Mouse (Mus musculus) ovary, postnatal 14 days (tissue): ENCODE measurements around the gene Trim7.
"Not testable (repeated sequence)": the region's sequence is repeated elsewhere in the genome, so short reads cannot be mapped to it uniquely, and the experiment has no call there.

Source experiments
- DNase-seq: peaks from one replicate; pipeline ENCODE4 v3.0.0; 2022; ENCODE audit warnings: low spot score

The Trim7 gene

DNA sequence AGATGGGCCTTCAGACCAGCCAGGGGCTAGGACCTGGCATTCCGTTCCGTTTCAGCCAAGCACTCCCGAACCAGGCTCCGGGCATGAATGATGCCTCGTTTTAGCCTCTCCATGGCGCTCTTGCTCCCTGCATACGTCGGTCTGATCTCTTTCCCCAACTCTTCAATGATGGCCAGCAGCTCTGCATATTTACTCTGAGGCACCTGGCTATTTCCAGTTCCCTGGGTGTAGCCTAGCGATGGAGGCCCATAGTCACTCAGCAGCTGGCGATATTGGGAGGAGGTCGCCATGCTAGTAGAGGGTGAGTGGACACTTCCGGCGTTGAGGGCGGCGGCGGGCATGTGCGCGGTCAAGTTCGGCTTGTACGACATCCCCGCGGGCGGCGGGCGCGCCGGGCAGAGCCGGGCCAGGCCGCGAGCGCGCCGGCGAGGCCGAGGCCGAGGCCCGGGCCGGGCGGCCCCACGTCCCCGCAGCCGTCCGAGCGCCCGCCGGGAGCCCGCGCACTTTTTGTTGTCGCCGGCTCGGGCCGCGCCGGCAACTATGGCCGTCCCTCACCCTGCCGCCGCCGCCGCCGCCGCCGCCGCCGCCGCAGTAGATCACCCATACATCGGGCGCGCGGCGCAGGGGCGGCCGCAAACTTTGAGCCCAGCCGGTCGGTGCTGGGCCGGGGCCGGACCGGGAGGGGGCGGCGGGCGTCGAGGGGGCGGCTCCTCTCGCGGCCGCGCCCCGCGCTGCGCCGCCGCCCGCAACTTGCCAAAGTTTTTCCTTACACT, at the start of gene Trim7, which contains the start of gene Gm12184:
Gene Trim7 (plus strand): TSS at position 162 of the 773 bp plus-strand sequence.
Gene Gm12184 (minus strand): TSS at position 677 of the 773 bp plus-strand sequence.
- not testable (repeated sequence) for DNase-seq

DNA sequence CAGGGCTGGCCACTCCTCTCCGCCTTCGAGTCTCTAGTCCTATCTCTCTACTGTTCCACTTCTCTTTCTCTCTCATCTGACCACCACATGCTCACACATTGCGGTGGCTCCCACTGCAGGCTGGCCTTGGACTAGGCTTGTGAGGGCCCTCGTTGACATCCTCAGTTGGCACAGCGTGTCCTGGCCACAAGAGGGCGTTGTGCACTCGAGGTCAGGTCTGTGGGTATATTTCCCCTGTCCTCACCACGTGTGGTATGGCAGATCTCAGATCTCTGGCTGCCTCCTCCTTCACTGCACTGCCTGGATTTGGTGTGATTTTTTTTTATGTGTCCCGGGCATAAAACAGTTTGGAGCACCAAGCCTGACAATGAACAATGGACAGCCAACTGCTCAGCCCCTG, 49.3 kb upstream of the Trim7 start:
- no peak for DNase-seq

DNA sequence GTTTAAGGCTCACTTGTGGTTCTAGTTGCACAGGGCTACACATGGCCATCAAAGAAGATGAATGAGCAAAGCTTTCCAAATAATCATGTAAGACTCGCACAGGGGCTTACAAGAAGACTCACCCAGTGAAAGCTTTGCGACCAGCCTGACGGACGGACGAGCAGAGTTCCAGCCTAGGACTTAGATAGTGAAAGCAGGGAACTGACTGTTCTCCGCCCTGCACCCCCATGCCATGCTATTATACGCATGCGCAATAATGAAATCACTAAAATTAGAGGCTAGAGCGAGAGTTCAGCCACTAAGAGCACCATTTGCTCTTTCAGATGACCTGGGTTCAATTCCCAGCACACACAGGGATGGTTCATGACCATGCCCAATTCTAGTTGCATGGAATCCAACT, 48.6 kb upstream of the Trim7 start:
- no peak for DNase-seq

DNA sequence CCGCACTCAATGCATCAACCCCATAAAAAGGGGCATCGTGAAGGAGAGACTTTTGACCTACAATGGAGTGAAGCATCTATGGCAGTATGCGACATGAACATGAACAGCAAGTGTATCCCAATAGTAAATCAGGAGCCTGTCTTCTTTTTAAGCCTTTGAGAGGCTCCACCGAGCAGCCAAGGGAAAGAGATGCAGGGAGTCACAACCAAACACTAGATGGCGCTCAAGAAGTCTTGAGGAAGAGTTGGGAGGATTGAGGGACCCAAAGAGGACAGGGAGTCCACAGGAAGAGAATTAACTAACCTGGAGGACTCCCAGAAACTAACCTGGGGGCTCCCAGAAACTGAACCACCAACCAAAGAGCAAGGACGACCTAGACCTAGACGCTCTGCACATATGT, 46.5 kb upstream of the Trim7 start:
- DNase-seq, result no peak

DNA sequence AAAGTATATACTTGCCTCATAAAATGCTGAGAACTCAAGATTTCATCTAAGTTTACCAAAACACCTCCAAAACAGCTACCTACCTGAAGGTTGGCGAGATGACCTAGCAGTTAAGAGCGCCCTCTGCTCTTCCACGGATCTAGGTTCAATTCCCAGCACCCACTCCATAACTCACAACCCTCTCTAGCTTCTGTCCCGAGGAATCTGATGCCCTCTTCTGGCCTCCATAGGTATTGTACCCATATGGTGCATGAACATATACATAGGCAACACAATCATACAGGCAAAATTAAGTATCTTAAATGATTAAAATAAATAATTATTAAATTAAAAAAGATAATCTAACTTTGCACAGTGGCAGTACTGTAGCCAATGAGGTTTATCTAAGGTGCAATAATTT, 43.7 kb upstream of the Trim7 start:
- DNase-seq, result no peak

DNA sequence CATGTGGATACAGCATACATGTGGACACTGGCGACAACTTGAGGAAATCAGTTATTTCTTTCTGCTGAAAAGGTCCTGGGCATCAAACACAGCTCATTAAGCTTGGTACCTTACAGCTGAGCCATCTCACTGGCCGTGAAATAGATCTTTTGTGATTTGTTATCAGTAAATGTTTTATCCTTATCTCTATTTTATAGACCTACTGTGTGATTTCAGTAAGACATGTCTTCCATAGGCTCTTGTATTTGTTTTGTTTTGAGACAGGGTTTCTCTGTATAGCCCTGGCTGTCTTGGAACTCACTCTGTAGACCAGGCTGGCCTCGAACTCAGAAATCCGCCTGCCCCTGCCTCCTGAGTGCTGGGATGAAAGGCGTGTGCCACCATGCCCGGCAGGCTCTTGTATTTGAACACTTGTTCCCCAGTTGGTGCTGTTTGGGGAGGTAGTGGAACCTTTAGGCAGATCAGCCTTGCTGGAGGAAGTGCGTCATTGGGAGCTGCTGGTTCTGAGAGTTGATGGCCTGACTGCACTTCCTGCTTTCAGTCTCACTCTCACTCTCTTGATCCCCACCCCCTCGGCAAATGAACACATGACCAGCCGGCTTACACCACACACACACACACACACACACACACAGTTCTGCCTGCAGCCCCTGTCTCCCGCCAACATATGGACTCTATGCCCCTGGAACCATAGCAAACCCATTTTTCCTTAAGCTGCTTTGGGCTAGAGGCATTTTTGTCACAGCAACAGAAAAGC, 38.3 kb upstream of the Trim7 start:
- no peak for DNase-seq

DNA sequence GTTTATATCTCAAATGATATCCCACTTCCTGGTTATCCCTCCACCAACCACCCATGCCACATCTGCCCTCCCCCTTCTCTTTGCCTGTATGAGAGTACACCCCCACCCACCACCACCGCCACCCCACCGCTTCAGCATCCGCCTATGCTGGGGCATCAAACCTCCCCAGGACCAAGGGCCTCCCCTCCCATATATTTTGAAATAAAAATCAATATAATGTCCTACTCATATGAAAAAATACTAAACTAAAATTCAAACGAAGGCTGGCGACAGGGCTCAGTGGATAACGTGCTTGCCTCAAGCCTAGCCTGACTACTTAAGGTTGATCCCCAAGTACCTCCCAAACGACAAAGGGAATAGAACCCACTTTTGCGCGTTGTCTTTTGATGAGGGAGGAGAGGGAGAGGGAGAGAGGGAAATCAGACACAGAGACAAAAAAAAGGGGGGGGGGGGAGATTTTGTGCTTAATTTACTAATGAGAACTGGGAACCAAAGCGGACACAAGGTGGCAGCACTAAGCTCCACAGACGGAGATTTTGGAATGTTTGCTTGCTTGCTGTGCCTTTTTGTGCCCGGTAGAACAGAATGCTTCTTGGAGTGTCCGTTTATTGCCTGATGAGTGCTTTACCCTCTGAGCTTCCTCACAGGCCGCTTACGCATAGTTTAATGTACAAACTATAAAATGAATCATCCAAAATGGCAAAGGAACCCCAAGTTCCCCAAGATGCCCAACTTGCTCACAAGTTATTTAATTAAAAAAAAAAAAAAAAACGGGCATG, 37.4 kb upstream of the Trim7 start:
- peak; percentile 56 for DNase-seq

DNA sequence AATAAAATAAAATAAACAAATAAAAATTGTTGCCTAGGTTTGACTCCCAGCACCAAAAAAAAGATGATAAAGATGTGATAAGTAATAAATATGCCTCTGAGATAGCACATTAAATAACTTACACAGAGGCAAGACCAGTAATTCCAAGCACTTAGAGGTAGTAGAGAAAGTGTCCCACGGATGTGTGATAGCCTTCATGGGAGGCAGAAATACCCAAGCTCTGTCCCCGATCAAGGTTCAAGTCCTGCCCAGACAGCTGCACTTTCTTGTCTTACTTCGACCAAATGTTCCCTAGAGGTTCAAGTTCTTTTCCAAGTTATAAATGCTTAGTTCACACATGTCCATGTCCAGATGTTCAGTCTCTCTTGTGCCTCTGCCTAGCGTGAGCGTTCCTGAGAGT, 36.7 kb upstream of the Trim7 start:
- DNase-seq, result no peak

DNA sequence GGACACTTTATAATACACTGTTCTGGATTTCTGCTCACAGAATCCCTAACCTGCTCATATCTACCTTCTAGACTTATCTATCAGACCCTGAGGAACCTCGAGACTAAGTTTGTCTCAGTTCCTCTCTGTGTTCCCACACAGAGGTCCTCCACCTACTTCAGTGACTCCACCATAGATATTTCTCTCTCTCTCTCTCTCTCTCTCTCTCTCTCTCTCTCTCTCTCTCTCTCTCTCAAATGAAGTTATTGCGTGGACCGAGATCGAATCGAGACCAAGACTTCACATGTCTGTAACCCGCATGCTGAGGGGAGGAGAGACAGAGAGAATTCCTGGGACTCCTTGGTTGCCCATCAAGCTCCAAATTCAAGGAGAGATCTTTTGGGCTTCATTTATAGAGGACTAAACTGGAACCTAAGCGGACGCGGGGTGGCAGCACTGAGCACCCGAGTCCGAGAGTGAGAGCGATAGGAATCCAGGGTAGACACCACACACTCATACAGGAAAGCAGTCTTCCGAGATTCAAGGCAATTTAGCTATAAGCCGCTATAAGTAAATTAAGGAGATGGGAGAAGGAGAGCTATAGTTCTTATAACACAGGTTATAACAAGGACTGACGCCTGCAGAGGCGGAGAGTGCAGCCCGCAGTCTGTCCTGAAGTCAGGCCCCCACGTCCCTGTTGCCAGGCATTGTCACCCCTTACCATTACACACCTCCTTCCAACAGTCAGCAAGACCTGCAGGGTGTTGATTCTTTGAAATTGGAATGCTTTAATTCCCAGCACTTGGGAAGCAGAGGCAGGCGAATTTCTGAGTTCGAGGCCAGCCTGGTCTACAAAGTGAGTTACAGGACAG, 35.7 kb upstream of the Trim7 start:
- DNase-seq, result peak; percentile 80

DNA sequence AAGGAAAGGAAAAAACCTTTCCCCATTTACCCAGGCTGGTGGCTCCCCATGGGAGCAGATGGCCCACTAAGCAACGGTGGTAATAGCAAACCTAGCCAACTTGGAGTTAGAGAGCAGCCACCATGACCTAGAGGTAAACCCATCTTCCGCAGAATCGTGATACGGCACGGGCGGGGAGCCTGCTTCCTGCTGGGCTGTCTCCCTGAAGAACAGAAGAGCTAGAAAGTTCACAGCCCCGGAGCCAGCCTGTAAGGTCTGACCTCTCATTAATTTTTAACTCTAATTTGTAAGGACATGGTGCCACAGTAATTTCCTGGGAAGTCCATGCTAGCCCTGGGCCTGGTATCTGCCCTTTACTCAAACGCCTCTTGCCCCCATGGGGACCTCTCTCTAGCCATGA, 35.0 kb upstream of the Trim7 start:
- no peak for DNase-seq

DNA sequence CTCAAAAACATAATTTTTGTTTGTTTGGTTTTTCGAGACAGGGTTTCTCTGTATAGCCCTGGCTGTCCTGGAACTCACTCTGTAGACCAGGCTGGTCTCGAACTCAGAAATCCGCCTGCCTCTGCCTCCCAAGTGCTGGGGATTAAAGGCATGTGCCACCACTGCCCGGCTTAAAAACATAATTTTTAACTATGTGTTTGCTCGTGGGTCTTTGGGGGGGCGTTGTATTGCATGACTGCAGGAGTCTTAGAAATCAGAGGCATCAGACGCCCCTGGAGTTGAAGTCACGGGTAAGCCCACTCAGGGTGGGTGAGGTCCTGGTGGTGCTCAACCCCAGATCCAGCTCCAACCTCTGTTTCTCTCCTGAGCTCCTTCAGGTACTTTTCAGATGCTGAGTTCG, 34.0 kb upstream of the Trim7 start:
- not testable (repeated sequence) for DNase-seq

DNA sequence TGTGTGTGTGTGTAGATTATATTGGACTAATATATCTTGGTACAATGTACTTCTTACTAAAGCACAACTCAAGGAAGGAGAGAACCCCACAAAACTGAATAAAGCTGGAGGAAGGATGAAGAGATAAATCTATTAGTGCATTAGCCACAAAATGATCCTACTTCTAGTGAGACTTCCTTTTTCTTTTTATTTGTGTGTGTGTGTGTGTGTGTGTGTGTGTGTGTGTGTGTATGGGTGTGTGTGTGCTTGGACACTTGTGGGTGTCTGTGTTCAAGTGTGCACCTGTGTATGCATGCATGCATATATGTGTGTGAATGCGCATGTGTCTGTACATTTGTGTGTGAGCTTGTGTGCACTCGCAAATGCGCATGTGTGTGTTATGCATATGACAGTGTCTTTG, 32.8 kb upstream of the Trim7 start:
- DNase-seq, result no peak

DNA sequence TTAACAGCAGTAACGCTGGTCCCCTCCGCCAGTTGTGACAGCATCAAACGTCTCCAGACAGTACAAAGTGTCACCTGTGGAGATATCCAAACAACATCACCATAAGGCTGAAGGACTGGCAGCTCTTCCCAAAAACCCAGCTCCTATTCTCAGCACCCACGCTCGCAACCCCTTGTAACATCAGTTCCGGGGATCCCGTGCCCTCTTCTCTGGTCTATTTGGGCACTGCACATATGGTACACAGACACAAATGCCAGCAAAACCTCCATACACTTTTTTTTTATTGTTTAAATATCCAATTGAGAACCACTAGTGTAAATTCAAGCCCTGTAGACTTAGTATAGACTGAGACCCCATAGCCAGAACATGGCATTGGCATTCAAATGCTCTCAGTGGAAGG, 30.7 kb upstream of the Trim7 start:
- DNase-seq, result no peak

DNA sequence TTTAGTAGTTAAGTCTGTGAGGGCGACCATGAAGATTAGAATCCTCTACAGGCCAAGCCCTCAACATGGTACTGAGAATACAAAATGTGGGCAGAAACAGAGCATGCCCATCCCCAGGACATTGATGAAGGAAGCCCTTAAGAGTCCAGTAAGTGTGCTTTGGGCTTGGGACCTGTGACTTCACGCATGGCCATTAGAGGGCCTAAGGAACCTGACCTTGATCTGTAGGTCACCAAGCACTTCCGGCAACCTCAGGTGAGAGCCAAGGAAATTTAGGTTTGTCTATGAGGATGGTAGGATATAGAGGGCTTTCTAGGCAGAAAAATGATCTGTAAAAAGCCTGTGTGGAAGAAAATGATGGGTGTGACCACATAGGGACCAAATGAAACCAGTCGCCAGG, 29.6 kb upstream of the Trim7 start:
- DNase-seq, result no peak

DNA sequence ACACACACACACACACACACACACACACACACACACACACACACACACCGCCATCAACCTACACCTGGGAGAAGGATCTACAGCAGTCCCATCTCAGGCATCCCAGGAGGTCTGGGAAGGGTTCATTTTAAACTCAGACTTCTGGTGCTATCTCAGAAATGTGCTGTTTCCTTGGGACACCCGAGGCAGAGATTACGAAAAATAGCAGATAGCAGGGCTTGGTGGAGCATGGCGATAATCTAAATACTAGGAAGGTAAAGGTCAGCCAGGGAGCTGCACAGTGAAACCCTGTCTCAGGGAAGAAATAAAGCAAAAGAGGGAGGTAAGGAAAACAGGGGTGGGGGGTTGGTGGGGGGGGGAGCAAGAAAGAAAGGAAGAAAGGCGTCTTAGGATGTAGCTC, 28.7 kb upstream of the Trim7 start:
- no peak for DNase-seq

DNA sequence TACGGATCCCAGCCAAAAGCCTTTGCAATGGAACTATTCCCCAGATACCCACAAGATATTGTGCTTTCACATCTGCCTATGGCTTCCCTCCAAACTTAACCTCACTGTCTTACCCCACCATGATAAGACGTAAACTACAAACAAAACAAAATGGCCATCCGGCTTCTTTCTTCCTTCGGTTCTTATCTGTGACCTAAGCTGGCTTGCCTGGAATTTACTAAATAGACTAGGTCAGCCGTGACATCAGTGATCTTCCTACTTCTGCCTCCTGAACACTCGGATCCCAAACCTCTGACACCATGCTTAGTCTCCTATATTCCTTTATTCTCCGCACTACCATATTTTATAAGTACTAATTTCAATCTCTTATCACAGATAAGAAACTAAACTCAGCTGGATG, 27.6 kb upstream of the Trim7 start:
- no peak for DNase-seq

DNA sequence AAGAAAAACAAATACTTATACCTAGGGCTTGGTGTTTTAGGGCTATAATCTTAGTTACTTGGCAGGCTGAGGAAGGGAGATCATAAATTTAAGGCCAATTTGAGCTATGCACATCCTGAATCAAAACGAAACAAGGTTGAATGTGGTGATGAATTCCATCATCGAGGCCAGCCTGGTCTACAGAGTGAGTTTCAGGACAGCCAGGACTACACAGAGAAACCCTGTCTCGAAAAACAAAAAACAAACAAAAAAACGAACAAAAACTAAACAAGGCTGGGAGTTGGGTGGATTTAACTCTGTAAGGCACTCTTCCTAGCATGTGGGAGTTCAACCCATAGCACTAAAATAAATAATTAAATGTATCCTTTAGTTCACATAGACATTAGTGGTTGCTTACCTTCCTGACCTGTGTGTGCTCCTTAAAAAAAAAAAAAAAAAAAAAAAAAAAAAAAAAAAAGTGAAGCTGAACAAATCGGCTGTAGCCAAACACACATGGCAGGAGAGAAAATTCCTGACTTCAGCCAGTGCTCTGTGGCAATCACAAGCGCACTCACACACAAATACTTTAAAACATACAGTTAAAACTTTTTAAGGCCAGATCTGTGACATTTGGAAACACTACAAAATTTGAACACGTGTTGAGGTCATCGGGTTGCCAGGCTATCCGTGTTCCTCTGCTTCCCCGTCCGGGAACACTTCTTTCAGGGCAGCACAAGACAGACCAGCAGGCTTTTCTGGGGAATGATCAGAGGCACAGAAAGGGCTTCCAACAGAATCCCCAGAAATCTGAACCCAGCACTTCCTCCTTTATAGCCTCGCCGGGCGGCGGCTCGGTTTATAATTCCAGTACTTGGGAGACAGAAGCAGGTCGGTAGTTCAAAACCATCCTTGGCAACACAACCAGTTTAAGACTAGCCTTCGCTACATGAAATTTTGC, 26.7 kb upstream of the Trim7 start:
- DNase-seq, result no peak

DNA sequence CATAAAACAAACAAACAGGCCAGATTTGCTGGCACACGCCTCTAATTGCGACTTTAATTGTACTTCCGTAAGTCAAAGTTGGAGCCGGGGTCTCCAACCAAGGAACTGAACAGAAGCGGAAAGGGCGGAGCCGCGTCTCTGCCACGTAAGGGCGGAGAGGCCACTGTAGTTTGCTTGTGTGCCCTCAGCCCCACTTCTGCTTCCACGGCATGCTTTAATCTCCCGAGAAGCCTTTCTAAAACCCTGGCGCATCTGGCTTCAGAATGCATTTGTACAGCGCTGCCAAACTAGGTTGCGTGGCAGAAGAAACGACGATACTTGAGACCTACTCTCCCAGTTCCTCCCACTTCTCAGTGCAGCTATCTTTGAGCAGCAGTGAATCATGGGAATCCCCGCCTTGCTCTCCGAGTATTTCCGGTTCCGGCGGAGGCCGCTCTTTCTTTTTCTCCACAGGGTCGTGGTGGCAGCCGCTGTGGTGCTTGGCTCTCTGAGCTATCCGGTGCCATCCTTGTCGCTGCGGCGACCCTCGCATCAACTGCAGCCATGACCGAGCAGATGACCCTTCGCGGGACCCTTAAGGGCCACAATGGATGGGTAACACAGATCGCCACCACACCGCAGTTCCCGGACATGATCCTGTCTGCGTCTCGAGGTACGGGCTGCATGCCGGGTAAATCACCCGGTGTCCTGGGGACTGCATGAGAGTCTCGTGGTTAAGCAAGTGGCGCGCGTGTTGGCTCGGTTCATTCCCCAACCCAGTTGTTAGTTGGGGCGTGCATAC, 25.8 kb upstream of the Trim7 start, which contains the start of gene Rack1:
Gene Rack1 (plus strand): TSS at position 412 of the 781 bp plus-strand sequence.
- peak; percentile 84 for DNase-seq
